Mouse (Mus musculus): ENCODE results near the gene Cacnb4.

Cacnb4 gene

GRCm38 (mm10) chr2:52420001-52420710, 256.5 kb downstream of the Cacnb4 start:
- DNase-seq = no peak

DNA sequence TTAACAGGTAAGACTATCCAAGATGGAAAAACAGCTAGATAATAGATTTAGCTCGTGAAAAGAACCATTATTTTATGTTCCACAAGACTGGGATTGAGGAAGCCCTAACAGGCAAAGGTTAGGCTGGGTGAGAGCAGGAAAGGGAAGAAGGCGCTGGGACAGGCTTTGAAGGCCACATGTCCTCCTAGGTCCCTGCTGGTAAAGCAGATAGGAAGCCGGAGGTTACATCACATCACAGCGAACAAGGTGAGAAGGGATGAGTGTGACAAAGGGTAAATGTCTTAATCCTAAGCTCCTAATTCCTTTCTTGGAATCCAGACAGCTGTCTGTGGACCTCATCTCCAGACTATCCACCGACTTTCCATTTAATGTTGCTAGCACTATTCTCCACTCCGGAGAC, 257.3 kb downstream of the Cacnb4 start:
- no peak for DNase-seq

DNA sequence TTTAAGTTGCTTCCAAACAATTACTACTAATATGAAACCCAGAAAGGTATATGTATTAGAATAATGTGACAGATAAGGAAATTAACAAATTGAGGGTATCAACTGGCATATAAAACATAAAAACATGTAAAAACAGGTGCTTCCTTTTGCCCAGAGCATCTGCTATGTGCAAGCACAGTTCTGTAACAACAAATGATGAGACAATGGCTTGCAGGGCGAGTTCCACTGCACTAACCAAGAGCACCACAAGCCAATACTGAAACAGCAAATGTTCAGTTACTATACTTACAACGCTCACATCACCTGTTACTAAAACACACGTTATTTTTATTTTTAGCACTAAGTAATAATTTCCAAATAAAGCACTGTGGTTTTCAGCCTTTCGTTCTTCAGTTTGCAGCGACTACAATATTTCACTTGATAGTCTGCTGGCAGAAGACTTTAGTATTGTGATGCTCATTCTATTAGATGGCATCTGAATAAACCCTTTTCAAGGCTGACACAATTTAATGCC, 264.1 kb downstream of the Cacnb4 start:
- no peak for DNase-seq

DNA sequence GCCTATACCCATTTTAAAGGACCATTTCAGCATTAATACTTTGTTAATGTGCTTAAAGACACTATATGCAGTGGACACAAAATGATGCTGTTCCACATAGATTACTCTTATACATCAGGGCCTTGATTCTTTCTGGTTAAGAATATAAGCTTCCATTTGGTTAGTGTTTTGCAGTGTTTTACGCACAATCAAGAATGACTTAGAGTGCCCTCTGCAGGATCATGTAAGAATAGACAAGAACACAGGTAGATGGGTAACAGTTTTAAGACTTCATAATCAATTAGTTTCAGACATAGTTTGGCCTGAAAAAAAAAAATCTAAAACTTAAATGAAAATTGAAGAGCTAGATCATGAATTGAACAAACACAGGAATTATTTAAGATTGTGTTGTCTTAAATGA, 270.2 kb downstream of the Cacnb4 start:
- peak; percentile 22 for DNase-seq

DNA sequence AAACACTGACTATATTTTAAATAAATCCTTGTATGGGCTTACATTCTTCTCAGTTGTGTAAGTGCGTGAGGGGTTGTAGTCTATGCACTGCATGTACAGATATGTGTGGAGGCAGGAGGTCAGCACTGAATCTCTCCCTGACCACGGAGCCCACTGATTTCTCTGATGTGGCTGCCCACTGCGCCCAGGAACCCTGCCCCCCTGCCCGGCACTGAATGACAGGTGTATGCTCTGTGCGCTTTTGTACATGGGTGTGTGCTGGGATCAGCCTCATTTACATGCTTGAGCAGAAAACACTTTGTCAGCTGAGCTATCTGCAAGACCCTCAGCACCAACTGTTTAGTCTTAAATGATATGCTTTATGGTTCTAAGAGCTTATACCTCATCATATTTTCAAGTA, 271.4 kb downstream of the Cacnb4 start:
- no peak for DNase-seq

GRCm38 (mm10) chr2:52394529-52394928, 282.1 kb downstream of the Cacnb4 start:
- no peak for DNase-seq

GRCm38 (mm10) chr2:52390415-52390975, 286.1 kb downstream of the Cacnb4 start:
- no peak for DNase-seq

DNA sequence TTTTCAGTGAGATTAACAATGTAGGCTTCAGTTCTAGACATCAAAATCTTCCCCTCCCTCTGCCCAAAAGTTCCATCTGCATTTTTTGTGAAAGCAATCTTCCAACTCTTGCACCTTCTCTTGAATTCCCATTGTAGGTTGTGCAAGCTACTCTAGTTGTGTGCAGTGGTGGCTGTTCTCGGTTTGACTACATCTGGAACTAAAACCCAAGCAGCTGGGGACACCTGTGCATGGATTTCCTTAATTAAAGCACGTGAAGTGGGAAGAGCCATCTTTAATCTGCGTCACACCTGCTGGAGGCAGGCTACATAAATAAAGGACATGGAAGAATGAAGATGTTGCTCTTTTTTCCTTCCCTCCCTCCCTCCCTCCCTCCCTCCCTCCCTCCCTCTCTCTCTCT, 286.7 kb downstream of the Cacnb4 start:
- DNase-seq = no peak

GRCm38 (mm10) chr2:52386451-52386850, 290.2 kb downstream of the Cacnb4 start:
- DNase-seq = no peak

DNA sequence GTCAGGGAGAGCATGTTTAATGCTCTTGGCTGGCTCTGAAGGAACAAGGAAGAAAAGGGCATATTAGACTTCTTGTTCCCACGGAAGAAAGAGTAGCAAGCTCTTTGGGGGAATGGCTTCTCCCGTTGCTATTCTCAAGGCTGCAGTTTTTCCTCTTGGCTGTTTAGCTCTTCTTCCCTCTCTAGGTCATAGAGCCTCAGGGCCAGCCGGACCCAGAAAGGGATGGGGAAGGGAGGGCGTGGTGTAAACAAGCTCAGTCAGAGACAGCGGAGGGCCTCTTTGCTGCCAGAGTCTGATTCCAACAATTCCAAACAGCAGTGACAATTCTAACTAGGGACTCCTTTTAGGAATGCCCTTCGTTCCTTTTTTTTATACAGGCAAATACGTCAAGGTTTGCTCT, 290.6 kb downstream of the Cacnb4 start:
- peak; percentile 43 for DNase-seq

GRCm38 (mm10) chr2:52378848-52379261, 297.8 kb downstream of the Cacnb4 start:
- peak; percentile 18 for DNase-seq

- no peak for DNase-seq
Observed at GRCm38 (mm10) chr2:52378448-52378804, 298.2 kb downstream of the Cacnb4 start, which contains the start of gene Neb. Gene Neb (minus strand): TSS chr2:52378474.

Data from lung, postnatal 14 days (tissue).